Mouse (Mus musculus) hindbrain, embryonic 15.5 days (tissue): ENCODE measurements around the gene Defb10. TPM values are rescaled to one million over a fixed set of nuclear protein-coding genes. Genes with fewer than 3 reads are reported as not detected.
"Not testable (repeated sequence)": the region's sequence is repeated elsewhere in the genome, so short reads cannot be mapped to it uniquely, and the experiment has no call there.

Source experiments
- ATAC-seq: fragments of 200-750 bp; cut with Nextera tagmentation; 2 replicates; pipeline ENCODE4 v1.8.0; 2017; ENCODE audit warnings: low read depth, moderate number of reproducible peaks, moderate TSS enrichment; ENCODE audit not compliant: low FRiP score
- H3K27ac ChIP-seq: fragments of 300-500 bp; sonication (generic); replicated peaks from 2 replicates; pipeline ENCODE4 v1.5.1; 2015; ENCODE audit warnings: mild to moderate bottlenecking, inconsistent platforms
- H3K27me3 ChIP-seq: fragments of 300-500 bp; sonication (generic); 2 replicates; pipeline ENCODE4 v1.6.1; 2015; ENCODE audit warnings: control low read depth, inconsistent platforms
- H3K36me3 ChIP-seq: fragments of 300-500 bp; sonication (generic); 2 replicates; pipeline ENCODE4 v1.6.1; 2015; ENCODE audit warnings: control low read depth, inconsistent platforms
- H3K4me1 ChIP-seq: fragments of 300-500 bp; sonication (generic); replicated peaks from 2 replicates; pipeline ENCODE4 v1.6.1; 2015; ENCODE audit warnings: control low read depth, inconsistent platforms
- H3K4me2 ChIP-seq: fragments of 300-500 bp; sonication (generic); 2 replicates; pipeline ENCODE4 v1.6.1; 2015; ENCODE audit warnings: moderate library complexity, mild to moderate bottlenecking, inconsistent platforms
- H3K4me3 ChIP-seq: fragments of 300-500 bp; sonication (generic); 2 replicates; pipeline ENCODE4 v1.5.1; 2015; ENCODE audit warnings: mild to moderate bottlenecking, inconsistent platforms
- H3K9ac ChIP-seq: fragments of 300-500 bp; sonication (generic); 2 replicates; pipeline ENCODE4 v1.6.1; 2015; ENCODE audit warnings: inconsistent platforms
- H3K9me3 ChIP-seq: fragments of 300-500 bp; sonication (generic); 2 replicates; pipeline ENCODE4 v1.6.1; 2016; ENCODE audit warnings: control low read depth, inconsistent platforms
- WGBS: fragments of 180-500 bp; shearing (Covaris S2); methylation state at CpG from one replicate; pipeline ENCODE4 v1.1.7; 2015; 5-methylcytosine and 5-hydroxymethylcytosine counted together
- polyA plus RNA-seq: library from polyadenylated mRNA; unstranded; fragments of >200 nt; fragmentation: Nextera tagmentation; extraction: Ambion mirVana; gene quantifications from 2 replicates; pipeline ENCODE4 v1.2.1, GENCODE M21; 2015

The Defb10 gene
- 1.4 and 1.5 TPM in 2 replicates for polyA plus RNA-seq

DNA sequence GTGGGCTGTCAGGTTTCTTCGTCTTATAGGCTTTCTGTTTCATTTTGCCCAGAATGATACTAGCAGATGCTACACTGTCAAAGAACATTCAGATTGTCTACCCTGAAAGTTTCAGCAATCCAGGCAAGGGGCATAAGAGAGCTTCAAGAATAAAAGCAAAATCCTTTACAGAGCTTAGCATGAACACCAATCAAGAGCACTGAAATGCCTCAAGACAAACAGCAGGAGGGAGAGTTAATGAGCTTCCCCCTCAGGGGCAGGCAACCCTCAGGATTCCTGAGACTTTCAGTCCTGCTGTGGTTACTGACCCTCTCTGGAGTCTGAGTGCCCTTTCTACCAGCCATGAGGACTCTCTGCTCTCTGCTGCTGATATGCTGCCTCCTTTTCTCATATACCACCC, at the start of gene Defb10:
TSS of gene Defb10 (plus strand) at position 316 of the 400 bp plus-strand sequence.
- H3K9ac ChIP-seq, H3K27me3 ChIP-seq, H3K4me2 ChIP-seq, H3K27ac ChIP-seq, H3K9me3 ChIP-seq, H3K4me1 ChIP-seq, H3K36me3 ChIP-seq, ATAC-seq, H3K4me3 ChIP-seq: not testable (repeated sequence)
- WGBS, result 53% methylated on average over 1 of the region's 1 CpGs

DNA sequence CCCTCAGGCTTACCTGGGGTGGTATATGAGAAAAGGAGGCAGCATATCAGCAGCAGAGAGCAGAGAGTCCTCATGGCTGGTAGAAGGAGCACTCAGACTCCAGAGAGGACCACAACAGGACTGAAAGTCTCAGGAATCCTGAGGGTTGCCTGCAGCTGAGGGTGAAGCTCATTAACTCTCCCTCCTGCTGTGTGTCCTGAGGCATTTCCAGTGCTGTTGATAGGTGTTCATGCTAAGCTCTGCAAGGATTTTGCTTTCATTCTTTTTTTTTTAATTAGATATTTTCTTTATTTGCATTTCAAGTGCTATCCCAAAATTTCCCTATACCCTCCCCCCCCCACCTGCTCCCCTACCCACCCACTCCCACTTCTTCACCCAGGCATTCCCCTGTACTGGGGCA, 26.6 kb downstream of the Defb10 start, which contains the start of gene Defb9:
TSS of gene Defb9 (minus strand) at position 101 of the 400 bp plus-strand sequence.
- H3K4me3 ChIP-seq, H3K9ac ChIP-seq, ATAC-seq, H3K4me1 ChIP-seq, H3K9me3 ChIP-seq, H3K36me3 ChIP-seq, H3K27ac ChIP-seq, H3K27me3 ChIP-seq, H3K4me2 ChIP-seq: not testable (repeated sequence)

DNA sequence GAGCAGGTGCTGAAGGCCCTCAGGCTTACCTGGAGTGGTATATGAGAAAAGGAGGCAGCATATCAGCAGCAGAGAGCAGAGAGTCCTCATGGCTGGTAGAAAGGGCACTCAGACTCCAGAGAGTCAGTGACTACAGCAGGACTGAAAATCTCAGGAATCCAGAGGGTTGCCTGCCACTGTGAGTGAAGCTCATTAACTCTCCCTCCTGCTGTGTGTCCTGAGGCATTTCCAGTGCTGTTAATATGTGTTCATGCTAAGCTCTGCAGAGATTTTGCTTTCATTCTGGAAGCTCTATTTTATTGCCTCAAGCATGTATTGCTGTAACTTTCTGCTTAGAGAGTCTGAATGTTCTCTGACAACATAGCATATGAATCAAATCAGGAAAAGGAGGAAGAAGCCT, 47.6 kb downstream of the Defb10 start, which contains the start of gene Defb11:
TSS of gene Defb11 (minus strand) at position 123 of the 400 bp plus-strand sequence.
- not testable (repeated sequence) for H3K4me1 ChIP-seq, H3K4me2 ChIP-seq, H3K36me3 ChIP-seq, H3K9me3 ChIP-seq, H3K27ac ChIP-seq, H3K27me3 ChIP-seq, H3K4me3 ChIP-seq, H3K9ac ChIP-seq
- ATAC-seq, result peak; percentile 79; the same call in 1 of the 2 replicates

Other genes with a start within 250 kb of the Defb10 start
- not detected in 2 replicates for gene Defa26, start 240.7 kb upstream of the Defb10 start, polyA plus RNA-seq
- not detected in 2 replicates for gene Defa17, start 203.1 kb upstream of the Defb10 start, polyA plus RNA-seq
- not detected in 2 replicates for gene Defa34, start 193.1 kb upstream of the Defb10 start, polyA plus RNA-seq
- gene AY761184, start 155.3 kb upstream of the Defb10 start, polyA plus RNA-seq, result not detected in 2 replicates
- not detected in 2 replicates for gene Defa24, start 124.4 kb upstream of the Defb10 start, polyA plus RNA-seq
- gene Defb50, start 35.4 kb upstream of the Defb10 start, polyA plus RNA-seq, result not detected in 2 replicates
- not detected in 2 replicates for gene Defb2, start 19.0 kb upstream of the Defb10 start, polyA plus RNA-seq
- gene Defb9, start 26.5 kb downstream of the Defb10 start, polyA plus RNA-seq, result 1.9 and 2.5 TPM in 2 replicates
- gene Defb11, start 47.5 kb downstream of the Defb10 start, polyA plus RNA-seq, result 30.6 and 34.9 TPM in 2 replicates
- gene Defb15, start 73.8 kb downstream of the Defb10 start, polyA plus RNA-seq, result not detected in 2 replicates
- not detected in 2 replicates for gene Defb35, start 79.5 kb downstream of the Defb10 start, polyA plus RNA-seq
- gene Defb13, start 87.9 kb downstream of the Defb10 start, polyA plus RNA-seq, result not detected in 2 replicates
- not detected in 2 replicates for gene Fam90a1a, start 99.8 kb downstream of the Defb10 start, polyA plus RNA-seq
- not detected in 2 replicates for gene Ccdc70, start 110.9 kb downstream of the Defb10 start, polyA plus RNA-seq
- gene Atp7b, start 201.4 kb downstream of the Defb10 start, polyA plus RNA-seq, result 1.8 and 2.0 TPM in 2 replicates
- gene Alg11, start 201.8 kb downstream of the Defb10 start, polyA plus RNA-seq, result 37.9 and 40.9 TPM in 2 replicates